Mouse (Mus musculus): Measurements from ENCODE around the gene Gpr18.

Gpr18 gene

GRCm38 (mm10) chr14:121915621-121916020 lies at the start of gene Gpr18:
TSS of gene Gpr18 (minus strand) at chr14:121915781.
- CTCF ChIA-PET, result interaction anchor here (0.5 to 1.3 kb wide), 2 partner anchors 10 to 13 kb away, joined by 3 to 4 read pairs; no protein-coding TSS in a partner anchor

- CTCF ChIA-PET, result interaction anchor here (0.6 to 2.0 kb wide), 7 partner anchors 14 to 224 kb away, joined by 3 to 22 read pairs (median 5); no protein-coding TSS in a partner anchor
Measured at GRCm38 (mm10) chr14:121964990-121965389, 49.4 kb upstream of the Gpr18 start, which contains the start of gene Gpr183. TSS of gene Gpr183 (minus strand) at chr14:121965195.

GRCm38 (mm10) chr14:121963942-121964335 lies 48.4 kb upstream of the Gpr18 start:
- CTCF ChIA-PET, result interaction anchor here (0.7 to 2.0 kb wide), 5 partner anchors 13 to 99 kb away, joined by 3 to 9 read pairs (median 3); no protein-coding TSS in a partner anchor

- CTCF ChIA-PET, result interaction anchor here (0.7 to 1.2 kb wide), 5 partner anchors 14 to 67 kb away, joined by 3 read pairs; no protein-coding TSS in a partner anchor
Measured at GRCm38 (mm10) chr14:121963251-121963941, 47.8 kb upstream of the Gpr18 start.

- CTCF ChIA-PET, result interaction anchor here (0.6 to 1.2 kb wide), 4 partner anchors 23 to 112 kb away, joined by 3 to 6 read pairs (median 3); no protein-coding TSS in a partner anchor
Measured at GRCm38 (mm10) chr14:121962128-121962890, 46.7 kb upstream of the Gpr18 start.

- CTCF ChIA-PET, result interaction anchor here (0.7 to 1.3 kb wide), 3 partner anchors 10 to 112 kb away, joined by 3 to 6 read pairs (median 3); no protein-coding TSS in a partner anchor
Measured at GRCm38 (mm10) chr14:121961496-121962127, 46.0 kb upstream of the Gpr18 start.

GRCm38 (mm10) chr14:121960997-121961396 lies 45.4 kb upstream of the Gpr18 start:
- CTCF ChIA-PET, result interaction anchor here (0.7 to 1.3 kb wide), 2 partner anchors 9 to 31 kb away, joined by 3 read pairs; no protein-coding TSS in a partner anchor

- CTCF ChIA-PET, result interaction anchor here (0.7 to 1.3 kb wide), 2 partner anchors 9 to 30 kb away, joined by 3 read pairs; no protein-coding TSS in a partner anchor
Measured at GRCm38 (mm10) chr14:121960531-121960930, 45.0 kb upstream of the Gpr18 start.

- CTCF ChIA-PET, result no interaction called here
Measured at GRCm38 (mm10) chr14:121960031-121960430, 44.5 kb upstream of the Gpr18 start.

- CTCF ChIA-PET, result no interaction called here
Measured at GRCm38 (mm10) chr14:121959538-121959980, 44.0 kb upstream of the Gpr18 start.

- CTCF ChIA-PET, result interaction anchor here (0.6 kb wide), 1 partner anchor 19 kb away, joined by 3 read pairs; no protein-coding TSS in a partner anchor
Measured at GRCm38 (mm10) chr14:121958751-121959537, 43.4 kb upstream of the Gpr18 start.

- CTCF ChIA-PET, result interaction anchor here (0.6 kb wide), 2 partner anchors 18 to 89 kb away, joined by 3 to 10 read pairs; no protein-coding TSS in a partner anchor
Measured at GRCm38 (mm10) chr14:121958041-121958750, 42.6 kb upstream of the Gpr18 start.

GRCm38 (mm10) chr14:121957176-121957871 lies 41.7 kb upstream of the Gpr18 start:
- CTCF ChIA-PET, result interaction anchor here (0.6 kb wide), 1 partner anchor 88 kb away, joined by 10 read pairs; no protein-coding TSS in a partner anchor

- CTCF ChIA-PET, result no interaction called here
Measured at GRCm38 (mm10) chr14:121956291-121956690, 40.7 kb upstream of the Gpr18 start.

GRCm38 (mm10) chr14:121955176-121955795 lies 39.7 kb upstream of the Gpr18 start:
- CTCF ChIA-PET, result interaction anchor here (1.0 kb wide), 2 partner anchors 10 to 18 kb away, joined by 3 read pairs; no protein-coding TSS in a partner anchor

GRCm38 (mm10) chr14:121954608-121955007 lies 39.0 kb upstream of the Gpr18 start:
- CTCF ChIA-PET, result interaction anchor here (0.6 to 1.0 kb wide), 3 partner anchors 9 to 19 kb away, joined by 3 read pairs; no protein-coding TSS in a partner anchor

GRCm38 (mm10) chr14:121954129-121954528 lies 38.5 kb upstream of the Gpr18 start:
- CTCF ChIA-PET, result interaction anchor here (0.6 to 1.0 kb wide), 2 partner anchors 9 to 14 kb away, joined by 3 read pairs; no protein-coding TSS in a partner anchor

GRCm38 (mm10) chr14:121952046-121952400 lies 36.4 kb upstream of the Gpr18 start:
- CTCF ChIA-PET, result interaction anchor here (0.8 to 1.7 kb wide), 4 partner anchors 9 to 109 kb away, joined by 3 to 9 read pairs (median 3); partner anchors contain the start of gene Gpr183
